Mouse (Mus musculus) testis, postnatal 14 days (tissue): ENCODE measurements at regions not wholly inside any gene's neighbourhood (a gene's known extent, or its start where the extent isn't known, plus 50 kb on each side); places are given as distances from the start of the nearest gene placed in this dataset.

Experiments used
- DNase-seq: peaks from one replicate; pipeline ENCODE4 v3.0.0; 2021; ENCODE audit warnings: low spot score

GRCm38 (mm10) chr11:64917301-64917700 lies 61.5 kb upstream of the Elac2 start:
- no peak for DNase-seq

GRCm38 (mm10) chr11:64924989-64925388 lies 53.8 kb upstream of the Elac2 start:
- DNase-seq, result no peak

- no peak for DNase-seq
Observed at GRCm38 (mm10) chr11:64925970-64926369, 52.9 kb upstream of the Elac2 start.
